Comparison of ENCODE assay signal across 7 mouse cellular contexts in genomic region chr11:61855539-61855938, GRCm38 (mm10). TPM values are rescaled to one million over a fixed set of nuclear protein-coding genes. Genes with fewer than 3 reads are reported as not detected.
DNase-seq lines count a peak whose midpoint lies in the region; ATAC-seq lines count a peak whose summit lies in the region.

No protein-coding gene starts in this region.

- peak overlapping the region; percentile 77 for H3K9ac ChIP-seq in neural tube, embryonic 11.5 days (ENCODE audit: low read length)
- peak overlapping the region; percentile 97 for H3K9ac ChIP-seq in limb, embryonic 13.5 days
- no peak overlapping the region; the same call in 1 of the 2 replicates for H3K9ac ChIP-seq in stomach, embryonic 15.5 days

- peak overlapping the region; percentile 65 for H3K4me3 ChIP-seq in neural tube, embryonic 11.5 days (ENCODE audit: low read depth, low read length)
- H3K4me3 ChIP-seq in forebrain, embryonic 10.5 days, result peak overlapping the region; percentile 75
- H3K4me3 ChIP-seq in limb, embryonic 13.5 days, result peak overlapping the region; percentile 98
- H3K4me3 ChIP-seq in stomach, embryonic 15.5 days (replicated peaks), result peak overlapping the region; percentile 91

- H3K36me3 ChIP-seq in neural tube, embryonic 11.5 days (ENCODE audit: control insufficient read depth, insufficient read depth, low read length), result no peaks in the 10 kb centered on the region
- peaks cover 2% of the 10 kb centered on the region; the same call in 1 of the 2 replicates for H3K36me3 ChIP-seq in forebrain, embryonic 10.5 days (replicated peaks)
- H3K36me3 ChIP-seq in limb, embryonic 13.5 days, result peaks cover 2% of the 10 kb centered on the region; the same call in 1 of the 2 replicates
- no peaks in the 10 kb centered on the region for H3K36me3 ChIP-seq in stomach, embryonic 15.5 days

- H3K27me3 ChIP-seq in neural tube, embryonic 11.5 days (ENCODE audit: control insufficient read depth, insufficient read depth, low read length), result no peaks in the 10 kb centered on the region
- H3K27me3 ChIP-seq in forebrain, embryonic 10.5 days (ENCODE audit: poor library complexity, severe bottlenecking), result no peaks in the 10 kb centered on the region
- no peaks in the 10 kb centered on the region for H3K27me3 ChIP-seq in limb, embryonic 13.5 days
- no peaks in the 10 kb centered on the region for H3K27me3 ChIP-seq in stomach, embryonic 15.5 days (replicated peaks)

- DNase-seq in neural tube, embryonic 11.5 days (ENCODE audit: low spot score), result no peak
- DNase-seq in neural tube, embryonic 10.5 days (ENCODE audit: extremely low spot score, low spot score), result no peak
- DNase-seq in forebrain, embryonic 10.5 days (ENCODE audit: extremely low spot score, low spot score), result no peak
- DNase-seq in layer of hippocampus, adult 18-20 months (ENCODE audit: low spot score in 2 of 2), result no peak
- DNase-seq in ovary, postnatal 10 days (ENCODE audit: low spot score), result no peak

- H3K4me2 ChIP-seq in neural tube, embryonic 11.5 days (ENCODE audit: low read depth), result peak overlapping the region; percentile 70
- peak overlapping the region; percentile 69 for H3K4me2 ChIP-seq in limb, embryonic 13.5 days (replicated peaks)
- peak overlapping the region; percentile 88 for H3K4me2 ChIP-seq in stomach, embryonic 15.5 days

- H3K9me3 ChIP-seq in neural tube, embryonic 11.5 days (ENCODE audit: control insufficient read depth, low read length), result no peaks in the 10 kb centered on the region
- H3K9me3 ChIP-seq in forebrain, embryonic 10.5 days, result no peaks in the 10 kb centered on the region
- no peaks in the 10 kb centered on the region for H3K9me3 ChIP-seq in limb, embryonic 13.5 days
- no peaks in the 10 kb centered on the region for H3K9me3 ChIP-seq in stomach, embryonic 15.5 days

- ATAC-seq in neural tube, embryonic 11.5 days (ENCODE audit: insufficient read depth, low FRiP score, low TSS enrichment), result no peak
- no peak for ATAC-seq in limb, embryonic 13.5 days (ENCODE audit: low FRiP score, low read depth)
- ATAC-seq in stomach, embryonic 15.5 days (ENCODE audit: insufficient read depth, low FRiP score, low read depth), result no peak

- 51% methylated on average over 6 of the region's 6 CpGs for WGBS in neural tube, embryonic 11.5 days
- 53% methylated on average over 6 of the region's 6 CpGs for WGBS in forebrain, embryonic 10.5 days
- 40% methylated on average over 6 of the region's 6 CpGs for WGBS in limb, embryonic 13.5 days
- WGBS in stomach, embryonic 15.5 days, result 44% methylated on average over 6 of the region's 6 CpGs

- H3K4me1 ChIP-seq in neural tube, embryonic 11.5 days (ENCODE audit: control insufficient read depth, insufficient read depth, low read length), result no peaks in the 10 kb centered on the region
- H3K4me1 ChIP-seq in forebrain, embryonic 10.5 days, result peaks cover 28% of the 10 kb centered on the region
- peaks cover 6% of the 10 kb centered on the region; the same call in 1 of the 2 replicates for H3K4me1 ChIP-seq in limb, embryonic 13.5 days
- no peaks in the 10 kb centered on the region for H3K4me1 ChIP-seq in stomach, embryonic 15.5 days

- no peak overlapping the region for H3K27ac ChIP-seq in neural tube, embryonic 11.5 days (ENCODE audit: low read depth, low read length)
- H3K27ac ChIP-seq in forebrain, embryonic 10.5 days, result peak overlapping the region; percentile 93
- H3K27ac ChIP-seq in limb, embryonic 13.5 days, result no peak overlapping the region
- H3K27ac ChIP-seq in stomach, embryonic 15.5 days, result peak overlapping the region; percentile 88; the same call in 1 of the 2 replicates

RNA-seq across cellular contexts. Expression of gene Ulk2, which starts 0.7 kb away (rescaled TPM):
- polyA plus RNA-seq in neural tube, embryonic 11.5 days (2014; fragmentation: Nextera tagmentation; extraction: Ambion mirVana), result 32.5 and 37.5 TPM in 2 replicates
- 10.4 and 10.6 TPM in 2 replicates for polyA plus RNA-seq in forebrain, embryonic 10.5 days (2016; fragmentation: Nextera tagmentation; extraction: Ambion mirVana)
- polyA plus RNA-seq in limb, embryonic 13.5 days (2015; fragmentation: Nextera tagmentation; extraction: Ambion mirVana), result 15.9 and 17.4 TPM in 2 replicates
- polyA plus RNA-seq in stomach, embryonic 15.5 days (2015; fragmentation: Nextera tagmentation; extraction: Ambion mirVana), result 10.7 and 12.0 TPM in 2 replicates
- total RNA-seq in layer of hippocampus, adult 18-20 months (2021), result 10 to 100 TPM; 68.5 to 71.2 TPM

Comparison
In these comparisons a context has a peak if more than half of its experiments do, and no peak if none do; other contexts are left out.
1. H3K27ac ChIP-seq: peak in forebrain, embryonic 10.5 days (single experiment) and stomach, embryonic 15.5 days (single experiment); none in neural tube, embryonic 11.5 days (single experiment) and limb, embryonic 13.5 days (single experiment).
2. Peak in every context shown above with its lines, with median percentiles within 50 percentile points of each other: H3K4me2 ChIP-seq and H3K4me3 ChIP-seq.